Mouse (Mus musculus): ENCODE measurements around the gene Rnls. TPM values are rescaled to one million over a fixed set of nuclear protein-coding genes. Genes with fewer than 3 reads are reported as not detected.

Gene Rnls
- total RNA-seq, 2 experiments from 2014 or later: 2.0 TPM; not detected in 1

Other genes with a start within 250 kb of the Rnls start
- gene Lipo4, start 125.5 kb upstream of the Rnls start, total RNA-seq (2014; fragmentation: Nextera tagmentation): not detected in 2 replicates
- gene Lipo4, start 125.5 kb upstream of the Rnls start, total RNA-seq (2017): not detected in 2 replicates
- not detected in 2 replicates for gene Gm8978, start 233.0 kb upstream of the Rnls start, total RNA-seq (2014; fragmentation: Nextera tagmentation)
- not detected in 2 replicates for gene Gm8978, start 233.0 kb upstream of the Rnls start, total RNA-seq (2017)

All from granulocyte monocyte progenitor cell, adult 5-6 weeks (primary cell).